Mouse (Mus musculus): ENCODE measurements around the gene Trim8. TPM values are rescaled to one million over a fixed set of nuclear protein-coding genes. Genes with fewer than 3 reads are reported as not detected.

The Trim8 gene
- polyA plus RNA-seq, 2 experiments, result 7.3 to 7.5 TPM

DNA sequence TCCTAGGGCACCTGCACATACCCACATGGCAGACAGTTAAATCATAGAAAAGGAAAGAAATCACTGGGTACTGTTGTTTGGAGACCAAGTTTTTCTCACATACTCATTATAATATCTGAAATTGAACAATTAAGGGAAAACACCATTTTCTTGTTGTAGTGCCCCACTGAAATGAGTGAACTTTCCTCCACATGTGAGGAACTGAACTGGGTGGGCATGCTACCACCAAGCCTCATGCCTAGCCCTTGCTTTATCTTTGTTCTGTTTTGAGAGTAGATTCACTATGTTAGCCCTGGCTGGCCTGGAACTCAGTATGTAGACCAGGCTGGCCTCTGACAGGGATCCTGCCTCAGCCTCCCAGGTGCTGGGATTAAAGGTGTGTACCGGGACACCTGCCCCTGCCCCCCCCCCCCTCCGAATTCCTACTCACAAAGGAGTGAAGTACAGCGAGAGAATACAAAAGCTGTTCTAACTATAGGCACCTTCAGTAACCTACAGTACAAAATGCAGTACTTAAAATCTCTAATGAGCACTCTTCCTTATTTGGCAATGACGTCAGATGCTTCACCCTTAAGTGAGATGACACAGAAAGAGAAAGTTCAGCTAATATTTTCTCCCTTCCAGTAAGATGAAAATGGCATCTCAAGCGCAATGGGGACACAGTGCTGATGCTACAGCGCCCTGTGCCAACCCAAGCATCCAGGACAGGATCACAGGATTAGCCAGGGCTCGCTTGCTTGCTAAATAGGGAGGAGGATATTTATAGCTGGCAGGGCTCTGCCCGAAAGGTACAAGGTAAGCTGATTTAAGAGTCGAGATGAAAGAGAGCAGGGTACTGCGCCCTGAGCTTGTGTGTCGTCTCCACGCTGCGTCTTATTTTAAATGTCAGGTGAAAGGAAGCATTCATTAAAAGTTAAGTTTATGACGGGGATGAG is 61.3 kb downstream of the Trim8 start:
- Histone ChIP-seq H3K4me1 (replicated peaks; ENCODE audit: control insufficient read depth in 2 of 2, insufficient read depth in 2 of 2, low read length in 1 of 2) (peaks cover 0 to 3% of the 10 kb centered on the region in 2 experiments; a peak in 1 of 4 replicates), H3K4me3 (ENCODE audit: insufficient read depth in 1 of 2, low read depth in 2 of 2, low read length in 2 of 2) (no peak overlapping the region), H3K27ac (no peak overlapping the region), H3K4me2 (ENCODE audit: low read depth) (no peak overlapping the region), H3K9me3 (ENCODE audit: control insufficient read depth, low read length) (no peaks in the 10 kb centered on the region), H3K36me3 (replicated peaks; ENCODE audit: control insufficient read depth, insufficient read depth, low read depth) (no peaks in the 10 kb centered on the region), H3K27me3 (ENCODE audit: control insufficient read depth, insufficient read depth, low read length) (no peaks in the 10 kb centered on the region), H3K9ac (replicated peaks) (no peak overlapping the region)
- TF ChIP-seq EP300 (IDR thresholded peaks at IDR 0.05; ENCODE audit: low read depth) (no peak), CTCF (IDR thresholded peaks at IDR 0.05; ENCODE audit: low read depth) (no peak)
- ATAC-seq (ENCODE audit: insufficient read depth) (no peak), DNase-seq (ENCODE audit: low read depth in 3 of 3, low spot score in 3 of 3) (no peak)
- WGBS (ENCODE audit: insufficient replicate concordance), result 78% methylated on average over 14 of the region's 14 CpGs

DNA sequence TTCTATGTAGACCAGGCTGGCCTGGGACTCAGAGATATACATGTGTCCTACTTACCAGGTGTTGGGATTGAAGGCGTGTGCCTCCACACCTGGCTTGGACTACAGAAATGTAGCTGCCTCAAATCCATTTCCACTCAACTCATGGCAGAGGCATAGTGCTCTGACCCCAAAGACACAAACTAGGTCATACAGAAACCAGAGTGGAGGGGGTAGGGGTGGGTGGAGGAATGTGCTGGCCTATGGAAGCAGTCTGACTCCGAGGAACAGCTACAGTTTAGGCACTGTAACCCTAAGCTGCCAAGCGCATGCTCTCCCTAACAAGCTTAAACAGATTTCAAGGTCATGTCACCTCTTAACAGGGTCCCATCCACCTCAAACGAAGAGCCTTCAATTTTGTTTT is 62.1 kb downstream of the Trim8 start:
- ATAC-seq (ENCODE audit: insufficient read depth) (no peak), DNase-seq (ENCODE audit: low read depth in 3 of 3, low spot score in 3 of 3) (no peak)
- TF ChIP-seq EP300 (IDR thresholded peaks at IDR 0.05; ENCODE audit: low read depth) (no peak), CTCF (IDR thresholded peaks at IDR 0.05; ENCODE audit: low read depth) (no peak)
- Histone ChIP-seq H3K4me3 (ENCODE audit: insufficient read depth in 1 of 2, low read depth in 2 of 2, low read length in 2 of 2) (no peak overlapping the region), H3K27me3 (ENCODE audit: control insufficient read depth, insufficient read depth, low read length) (no peaks in the 10 kb centered on the region), H3K4me2 (ENCODE audit: low read depth) (no peak overlapping the region), H3K4me1 (replicated peaks; ENCODE audit: control insufficient read depth in 2 of 2, insufficient read depth in 2 of 2, low read length in 1 of 2) (peaks cover 0 to 3% of the 10 kb centered on the region in 2 experiments; a peak in 1 of 4 replicates), H3K9ac (replicated peaks) (no peak overlapping the region), H3K27ac (no peak overlapping the region), H3K9me3 (ENCODE audit: control insufficient read depth, low read length) (no peaks in the 10 kb centered on the region), H3K36me3 (replicated peaks; ENCODE audit: control insufficient read depth, insufficient read depth, low read depth) (no peaks in the 10 kb centered on the region)
- WGBS (ENCODE audit: insufficient replicate concordance), result 71% methylated on average over 4 of the region's 4 CpGs

- no peak for DNase-seq (ENCODE audit: low read depth in 3 of 3, low spot score in 3 of 3)
Observed at GRCm38 (mm10) chr19:46564043-46564462, 62.6 kb downstream of the Trim8 start.

More at GRCm38 (mm10) chr19:46564043-46564462, 62.6 kb downstream of the Trim8 start:
- Histone ChIP-seq H3K4me2 (ENCODE audit: low read depth) (no peak overlapping the region), H3K27me3 (ENCODE audit: control insufficient read depth, insufficient read depth, low read length) (no peaks in the 10 kb centered on the region), H3K4me3 (ENCODE audit: insufficient read depth in 1 of 2, low read depth in 2 of 2, low read length in 2 of 2) (no peak overlapping the region), H3K36me3 (replicated peaks; ENCODE audit: control insufficient read depth, insufficient read depth, low read depth) (no peaks in the 10 kb centered on the region), H3K9ac (replicated peaks) (no peak overlapping the region), H3K27ac (no peak overlapping the region), H3K9me3 (ENCODE audit: control insufficient read depth, low read length) (no peaks in the 10 kb centered on the region), H3K4me1 (replicated peaks; ENCODE audit: control insufficient read depth in 2 of 2, insufficient read depth in 2 of 2, low read length in 1 of 2) (peaks cover 0 to 3% of the 10 kb centered on the region in 2 experiments; a peak in 1 of 4 replicates)
- 64% methylated on average over 14 of the region's 14 CpGs for whole genome bisulfite sequencing (ENCODE audit: insufficient replicate concordance)
- ATAC-seq (ENCODE audit: insufficient read depth), result no peak
- no peak for TF ChIP-seq EP300 (IDR thresholded peaks at IDR 0.05; ENCODE audit: low read depth)
- no peak for TF ChIP-seq CTCF (IDR thresholded peaks at IDR 0.05; ENCODE audit: low read depth)

Other genes with a start within 250 kb of the Trim8 start
- gene Nfkb2, start 197.4 kb upstream of the Trim8 start, polyA plus RNA-seq (2012; rRNA removed), result 4.0 and 4.5 TPM in 2 replicates
- 2.6 and 3.9 TPM in 2 replicates for gene Nfkb2, start 197.4 kb upstream of the Trim8 start, polyA plus RNA-seq (2014; fragmentation: Nextera tagmentation; extraction: Ambion mirVana)
- 4.9 and 5.9 TPM in 2 replicates for gene Psd, start 174.5 kb upstream of the Trim8 start, polyA plus RNA-seq (2012; rRNA removed)
- 4.9 and 6.2 TPM in 2 replicates for gene Psd, start 174.5 kb upstream of the Trim8 start, polyA plus RNA-seq (2014; fragmentation: Nextera tagmentation; extraction: Ambion mirVana)
- gene Fbxl15, start 173.5 kb upstream of the Trim8 start, polyA plus RNA-seq (2012; rRNA removed), result 6.3 and 8.0 TPM in 2 replicates
- gene Fbxl15, start 173.5 kb upstream of the Trim8 start, polyA plus RNA-seq (2014; fragmentation: Nextera tagmentation; extraction: Ambion mirVana), result 10.0 and 12.5 TPM in 2 replicates
- gene Cuedc2, start 163.0 kb upstream of the Trim8 start, polyA plus RNA-seq (2012; rRNA removed), result 35.3 and 54.9 TPM in 2 replicates
- 76.6 and 79.2 TPM in 2 replicates for gene Cuedc2, start 163.0 kb upstream of the Trim8 start, polyA plus RNA-seq (2014; fragmentation: Nextera tagmentation; extraction: Ambion mirVana)
- 9.5 and 12.5 TPM in 2 replicates for gene Mfsd13a, start 160.6 kb upstream of the Trim8 start, polyA plus RNA-seq (2012; rRNA removed)
- 8.3 and 9.5 TPM in 2 replicates for gene Mfsd13a, start 160.6 kb upstream of the Trim8 start, polyA plus RNA-seq (2014; fragmentation: Nextera tagmentation; extraction: Ambion mirVana)
- 0.17 and 0.21 TPM in 2 replicates for gene 2310034G01Rik, start 151.4 kb upstream of the Trim8 start, polyA plus RNA-seq (2012; rRNA removed)
- 0.16 and 0.74 TPM in 2 replicates for gene 2310034G01Rik, start 151.4 kb upstream of the Trim8 start, polyA plus RNA-seq (2014; fragmentation: Nextera tagmentation; extraction: Ambion mirVana)
- gene Actr1a, start 106.0 kb upstream of the Trim8 start, polyA plus RNA-seq (2012; rRNA removed), result 23.5 and 28.1 TPM in 2 replicates
- 47.0 and 51.4 TPM in 2 replicates for gene Actr1a, start 106.0 kb upstream of the Trim8 start, polyA plus RNA-seq (2014; fragmentation: Nextera tagmentation; extraction: Ambion mirVana)
- gene Sufu, start 104.8 kb upstream of the Trim8 start, polyA plus RNA-seq (2012; rRNA removed), result 3.2 and 3.6 TPM in 2 replicates
- gene Sufu, start 104.8 kb upstream of the Trim8 start, polyA plus RNA-seq (2014; fragmentation: Nextera tagmentation; extraction: Ambion mirVana), result 4.2 and 5.4 TPM in 2 replicates
- gene Arl3, start 71.5 kb downstream of the Trim8 start, polyA plus RNA-seq (2012; rRNA removed), result 14.7 and 27.6 TPM in 2 replicates
- gene Arl3, start 71.5 kb downstream of the Trim8 start, polyA plus RNA-seq (2014; fragmentation: Nextera tagmentation; extraction: Ambion mirVana), result 17.1 and 17.6 TPM in 2 replicates
- 5.8 and 7.4 TPM in 2 replicates for gene Sfxn2, start 71.7 kb downstream of the Trim8 start, polyA plus RNA-seq (2012; rRNA removed)
- gene Sfxn2, start 71.7 kb downstream of the Trim8 start, polyA plus RNA-seq (2014; fragmentation: Nextera tagmentation; extraction: Ambion mirVana), result 15.0 and 15.9 TPM in 2 replicates
- gene Wbp1l, start 97.4 kb downstream of the Trim8 start, polyA plus RNA-seq (2012; rRNA removed), result 10.6 and 10.7 TPM in 2 replicates
- 9.8 and 11.8 TPM in 2 replicates for gene Wbp1l, start 97.4 kb downstream of the Trim8 start, polyA plus RNA-seq (2014; fragmentation: Nextera tagmentation; extraction: Ambion mirVana)
- 0.06 and 0.08 TPM in 2 replicates for gene Cyp17a1, start 171.5 kb downstream of the Trim8 start, polyA plus RNA-seq (2012; rRNA removed)
- gene Cyp17a1, start 171.5 kb downstream of the Trim8 start, polyA plus RNA-seq (2014; fragmentation: Nextera tagmentation; extraction: Ambion mirVana), result 0.13 and 0.18 TPM in 2 replicates
- gene Borcs7, start 188.2 kb downstream of the Trim8 start, polyA plus RNA-seq (2012; rRNA removed), result 2.1 and 2.7 TPM in 2 replicates
- gene Borcs7, start 188.2 kb downstream of the Trim8 start, polyA plus RNA-seq (2014; fragmentation: Nextera tagmentation; extraction: Ambion mirVana), result 5.0 and 6.0 TPM in 2 replicates
- 3.8 and 5.1 TPM in 2 replicates for gene As3mt, start 205.8 kb downstream of the Trim8 start, polyA plus RNA-seq (2012; rRNA removed)
- 12.8 and 13.4 TPM in 2 replicates for gene As3mt, start 205.8 kb downstream of the Trim8 start, polyA plus RNA-seq (2014; fragmentation: Nextera tagmentation; extraction: Ambion mirVana)

All from liver, embryonic 14.5 days (tissue).